Mouse (Mus musculus) urinary bladder, postnatal 4 days (tissue): ENCODE measurements around the gene Gm16368.
"Not testable (repeated sequence)": the region's sequence is repeated elsewhere in the genome, so short reads cannot be mapped to it uniquely, and the experiment has no call there.

Experiments used
- DNase-seq, 2 experiments: peaks; one replicate each; pipeline ENCODE4 v3.0.0; 2021 to 2022; ENCODE audit warnings: low spot score in 2 of 2

Gm16368 gene

GRCm38 (mm10) chr12:88083397-88083796 is at the start of gene Gm16368:
Gm16368 (plus strand) TSS chr12:88083697.
- DNase-seq = not testable (repeated sequence)

DNA sequence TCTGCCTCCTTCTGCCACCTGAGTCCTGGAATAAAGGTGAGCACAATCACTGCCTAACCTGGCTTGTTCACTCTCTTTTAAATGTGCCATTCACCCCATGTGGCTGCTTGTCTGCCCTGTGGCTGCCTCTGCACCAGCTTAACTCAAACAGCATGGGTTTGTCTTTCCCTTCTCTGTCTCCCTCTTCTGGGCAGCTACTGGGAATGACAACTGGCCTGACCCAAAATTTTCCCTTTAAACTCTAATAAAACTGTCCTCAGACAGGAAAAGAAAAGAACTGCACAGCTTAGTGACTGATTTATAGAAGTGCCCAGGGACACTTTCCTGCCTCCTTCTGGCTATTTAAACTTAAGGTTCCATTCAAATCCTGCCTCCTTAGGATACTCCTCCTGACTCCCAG is 44.4 kb upstream of the Gm16368 start:
- not testable (repeated sequence) for DNase-seq

GRCm38 (mm10) chr12:88039703-88040102 is 43.8 kb upstream of the Gm16368 start:
- not testable (repeated sequence) for DNase-seq

GRCm38 (mm10) chr12:88045226-88045625 is 38.3 kb upstream of the Gm16368 start:
- DNase-seq = not testable (repeated sequence)
